Mouse (Mus musculus) cerebellum, postnatal 4 days (tissue): ENCODE results near the gene Zswim8.
"Not testable (repeated sequence)": the region's sequence is repeated elsewhere in the genome, so short reads cannot be mapped to it uniquely, and the experiment has no call there.

Experiments used
- DNase-seq, 2 experiments: peaks; one replicate each; pipeline ENCODE4 v3.0.0; 2022; ENCODE audit warnings: low spot score in 2 of 2, mixed read lengths in 1 of 2

Zswim8 gene

DNA sequence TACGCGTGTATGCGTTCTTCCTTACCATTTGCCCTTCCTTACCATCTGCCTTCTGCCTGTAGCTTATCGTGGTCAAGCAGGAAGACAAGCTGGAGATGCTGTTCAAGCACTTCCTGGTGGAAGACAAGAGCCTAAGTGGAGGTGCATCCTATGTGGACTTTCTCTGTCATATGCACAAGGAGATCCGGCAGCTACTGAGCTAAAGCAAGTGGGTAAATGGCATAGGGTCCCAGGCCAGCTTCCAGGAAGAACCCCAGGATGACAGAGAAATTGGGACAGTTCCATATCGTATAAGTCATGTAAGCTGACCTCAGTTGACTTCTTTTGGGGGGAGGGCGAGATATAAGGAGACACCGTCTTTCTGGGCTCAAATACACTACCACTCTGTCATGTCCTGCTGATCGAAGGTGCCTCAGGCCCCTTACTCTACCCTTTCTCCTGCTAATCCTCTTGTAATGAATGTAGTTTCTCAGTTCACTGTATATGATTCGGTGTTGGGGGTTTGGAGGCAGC is 13.7 kb upstream of the Zswim8 start:
- DNase-seq, result no peak

DNA sequence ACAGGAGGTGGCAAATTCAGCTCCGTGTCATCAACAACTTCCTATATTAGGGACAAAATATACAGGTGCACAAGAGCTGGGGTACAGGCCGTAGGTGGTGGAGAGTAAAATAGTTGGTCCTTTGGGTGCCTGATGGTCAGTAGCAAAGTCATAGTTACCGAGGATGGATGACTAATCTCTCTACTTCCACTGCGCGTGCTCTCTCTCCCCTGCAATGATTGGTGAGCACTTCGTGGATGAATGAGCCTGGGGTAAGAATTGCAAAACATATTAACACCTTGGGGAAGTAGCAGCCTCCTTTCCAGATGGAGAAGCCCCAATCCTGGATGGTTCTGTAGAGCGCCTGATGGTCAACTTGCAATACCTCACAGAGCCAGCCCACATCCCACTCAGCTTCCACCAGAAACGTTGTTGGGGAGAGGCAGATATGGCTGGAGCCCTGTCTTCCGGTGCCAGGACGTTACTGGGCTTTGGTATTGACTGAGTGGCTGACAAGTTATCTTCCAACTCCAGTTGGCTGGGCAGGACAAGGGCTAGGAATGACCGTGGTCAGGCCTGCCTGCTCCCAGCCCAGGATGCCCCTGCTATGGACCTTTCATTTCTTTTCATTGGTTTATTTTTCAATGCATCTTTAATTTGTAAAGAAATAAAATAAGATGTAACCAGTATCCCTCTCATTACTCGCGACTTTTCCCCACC is 13.0 kb upstream of the Zswim8 start:
- DNase-seq, result peak in 1 of 2 experiments; percentile 11

DNA sequence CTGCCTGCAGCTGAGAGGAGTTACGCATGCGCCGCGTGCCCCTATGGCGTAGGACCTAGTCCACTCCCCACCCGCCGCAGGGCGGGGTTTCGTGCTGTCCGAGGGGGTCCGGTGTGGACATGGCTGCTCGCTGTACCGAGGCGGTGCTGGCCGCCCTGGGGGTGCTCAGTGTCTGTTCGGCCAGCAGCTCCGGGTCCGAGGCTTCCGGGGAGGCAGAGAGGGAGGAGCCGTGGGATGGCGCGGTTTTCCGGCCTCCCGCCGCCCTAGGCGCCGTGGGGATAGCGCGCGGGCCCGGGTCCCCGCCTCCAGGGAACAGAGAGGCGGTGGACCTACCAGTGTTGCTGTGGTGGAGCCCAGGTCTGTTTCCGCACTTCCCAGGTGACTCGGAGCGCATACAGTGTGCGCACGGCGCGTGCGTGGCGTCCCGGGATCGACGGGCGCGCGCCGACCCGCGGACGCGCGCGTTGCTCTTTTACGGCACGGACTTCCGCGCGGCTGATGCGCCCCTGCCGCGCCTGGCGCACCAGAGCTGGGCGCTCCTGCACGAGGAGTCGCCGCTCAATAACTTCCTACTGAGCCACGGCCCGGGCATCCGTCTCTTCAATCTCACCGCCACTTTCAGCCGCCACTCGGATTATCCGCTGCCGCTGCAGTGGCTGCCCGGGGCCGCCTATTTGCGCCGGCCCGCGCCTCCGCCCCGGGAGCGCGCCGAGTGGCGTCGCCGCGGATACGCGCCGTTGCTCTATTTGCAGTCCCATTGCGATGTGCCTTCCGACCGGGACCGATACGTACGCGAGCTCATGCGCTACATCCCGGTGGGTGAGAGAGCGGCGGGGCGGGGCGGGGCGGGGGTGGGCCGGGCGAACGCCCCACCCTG is 12.2 kb upstream of the Zswim8 start, which contains the start of gene Fut11:
Gene Fut11 (plus strand): TSS at position 85 of the 877 bp plus-strand sequence.
- DNase-seq, result peak; percentile 78 to 84

DNA sequence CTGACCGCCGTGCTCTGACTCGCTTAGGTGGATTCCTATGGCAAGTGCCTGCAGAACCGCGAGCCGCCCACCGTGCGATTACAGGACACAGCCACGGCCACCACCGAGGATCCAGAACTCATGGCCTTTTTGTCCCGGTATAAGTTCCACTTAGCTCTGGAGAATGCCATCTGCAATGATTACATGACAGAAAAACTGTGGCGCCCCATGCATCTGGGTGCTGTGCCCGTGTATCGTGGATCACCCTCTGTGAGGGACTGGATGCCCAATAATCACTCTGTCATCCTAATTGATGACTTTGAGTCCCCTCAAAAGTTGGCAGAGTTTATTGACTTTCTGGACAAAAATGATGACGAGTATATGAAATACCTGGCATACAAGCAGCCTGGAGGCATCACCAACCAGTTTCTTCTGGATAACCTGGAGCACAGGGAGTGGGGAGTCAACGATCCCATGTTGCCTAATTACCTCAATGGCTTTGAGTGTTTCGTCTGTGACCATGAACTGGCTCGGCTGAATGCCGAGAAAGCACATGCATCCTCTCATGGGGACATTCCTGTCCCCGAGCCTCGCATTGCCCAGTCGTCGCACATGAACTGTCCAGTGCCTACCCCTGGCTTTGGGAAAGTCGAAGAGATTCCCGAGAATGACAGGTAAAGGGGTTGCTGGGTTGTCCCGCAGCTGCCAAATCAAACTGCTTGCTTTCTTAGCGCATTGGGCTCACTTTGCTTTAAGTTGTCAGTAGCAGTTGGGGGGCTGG is 11.4 kb upstream of the Zswim8 start:
- no peak for DNase-seq

DNA sequence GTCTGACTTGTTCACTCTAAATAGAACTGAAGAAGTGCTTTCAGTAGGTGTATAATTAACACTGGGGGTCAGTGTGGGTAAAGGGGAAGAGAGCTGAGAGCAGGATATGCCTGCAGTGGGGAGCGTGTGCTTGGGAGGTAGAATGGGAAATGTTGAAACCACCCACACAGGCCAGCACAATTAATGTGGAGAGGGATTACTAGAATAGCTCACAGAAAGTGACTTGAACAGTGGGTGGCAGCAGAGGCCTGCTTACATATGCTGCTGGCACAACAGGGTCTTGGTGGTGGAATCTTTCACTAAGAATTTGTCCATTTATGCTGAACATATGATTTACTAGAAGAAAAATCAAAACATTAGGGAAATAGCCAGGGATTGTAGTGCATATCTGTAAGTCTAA is 10.4 kb upstream of the Zswim8 start:
- DNase-seq, result peak in 1 of 2 experiments; percentile 34

DNA sequence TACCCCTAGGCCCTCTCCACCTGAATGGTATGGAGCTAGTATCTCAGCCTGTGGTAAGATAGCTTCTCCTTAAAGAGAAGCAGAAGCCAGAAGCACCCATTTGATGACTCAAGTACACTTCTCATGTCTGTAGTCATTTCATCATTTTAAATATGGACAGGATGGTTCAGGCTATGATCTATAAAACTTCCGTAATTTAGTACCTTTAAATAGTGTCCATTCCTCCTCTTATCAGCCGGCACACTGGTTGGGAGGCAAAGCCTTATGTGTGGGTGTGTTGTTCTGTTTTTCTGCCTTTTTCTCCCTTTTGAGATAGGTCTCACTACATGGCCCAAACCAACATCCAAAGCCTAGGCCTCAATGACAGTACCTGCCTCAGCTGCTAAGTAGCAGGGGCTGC is 8.8 kb upstream of the Zswim8 start:
- no peak for DNase-seq

DNA sequence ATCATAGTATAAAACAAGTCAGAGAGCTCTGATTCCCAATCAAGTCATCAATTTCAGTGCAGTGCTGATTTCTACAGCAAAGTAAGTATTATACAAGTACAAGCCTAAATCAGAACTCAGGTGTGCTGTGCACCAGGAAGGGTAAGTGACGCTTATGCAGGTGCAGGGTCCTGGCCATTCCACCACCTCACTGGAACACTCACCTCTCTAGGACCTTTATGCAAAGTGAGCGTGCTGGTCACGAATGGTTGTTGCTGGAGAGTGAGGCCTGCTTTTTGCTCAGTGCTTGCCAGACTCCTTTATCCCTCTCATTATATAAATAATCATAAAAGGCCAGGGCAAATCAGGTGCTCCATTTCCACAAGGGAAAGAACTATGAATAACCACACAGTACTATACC is 7.0 kb upstream of the Zswim8 start:
- no peak for DNase-seq

DNA sequence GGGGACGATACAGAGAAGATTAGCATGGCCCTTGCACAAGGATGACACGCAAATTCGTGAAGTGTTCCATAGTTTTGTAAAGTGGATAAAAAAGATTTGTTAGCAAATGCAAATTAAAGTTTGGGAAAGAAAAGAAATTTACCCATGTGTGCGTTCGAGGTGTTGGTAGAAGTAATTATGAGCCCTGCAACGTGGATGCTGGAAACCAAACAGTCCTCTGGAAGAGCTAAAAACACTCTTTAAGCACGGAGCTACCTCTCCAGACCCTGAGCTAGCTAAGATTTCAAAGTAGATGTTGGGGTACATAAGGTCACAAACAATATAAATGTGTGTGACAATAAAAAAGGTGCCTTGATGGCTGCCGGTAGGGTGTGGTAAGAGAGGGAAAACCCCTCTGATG is 5.8 kb upstream of the Zswim8 start:
- no peak for DNase-seq

DNA sequence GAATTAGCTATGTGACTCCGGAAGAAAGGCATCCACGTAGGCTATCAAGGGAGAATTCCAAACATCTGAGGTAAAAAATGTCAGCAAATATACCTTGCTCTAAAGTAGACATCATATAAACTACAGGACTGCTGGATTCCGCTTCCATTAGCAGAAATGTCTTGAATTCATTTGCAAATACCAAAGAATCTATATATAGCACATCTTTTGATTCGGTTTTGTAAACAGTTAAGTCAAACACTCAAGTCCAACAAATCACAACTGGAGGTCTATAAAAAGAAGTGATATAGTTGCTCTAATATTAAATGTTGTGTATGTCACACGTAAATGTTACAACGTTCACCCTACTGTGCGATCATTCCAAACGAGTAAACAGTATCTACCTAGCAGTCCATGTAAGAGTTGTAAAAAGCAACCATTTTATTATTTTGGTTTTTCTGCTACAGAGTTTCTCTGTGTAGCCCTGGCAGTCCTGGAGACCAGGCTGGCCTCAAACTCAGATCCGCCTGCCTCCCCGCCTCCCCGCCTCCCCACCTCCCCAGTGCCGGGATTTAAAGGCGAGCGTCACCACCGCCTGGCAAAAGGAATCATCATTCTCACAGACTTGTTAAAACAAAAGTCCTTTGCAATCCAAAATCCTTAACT is 5.1 kb upstream of the Zswim8 start:
- DNase-seq, result no peak

DNA sequence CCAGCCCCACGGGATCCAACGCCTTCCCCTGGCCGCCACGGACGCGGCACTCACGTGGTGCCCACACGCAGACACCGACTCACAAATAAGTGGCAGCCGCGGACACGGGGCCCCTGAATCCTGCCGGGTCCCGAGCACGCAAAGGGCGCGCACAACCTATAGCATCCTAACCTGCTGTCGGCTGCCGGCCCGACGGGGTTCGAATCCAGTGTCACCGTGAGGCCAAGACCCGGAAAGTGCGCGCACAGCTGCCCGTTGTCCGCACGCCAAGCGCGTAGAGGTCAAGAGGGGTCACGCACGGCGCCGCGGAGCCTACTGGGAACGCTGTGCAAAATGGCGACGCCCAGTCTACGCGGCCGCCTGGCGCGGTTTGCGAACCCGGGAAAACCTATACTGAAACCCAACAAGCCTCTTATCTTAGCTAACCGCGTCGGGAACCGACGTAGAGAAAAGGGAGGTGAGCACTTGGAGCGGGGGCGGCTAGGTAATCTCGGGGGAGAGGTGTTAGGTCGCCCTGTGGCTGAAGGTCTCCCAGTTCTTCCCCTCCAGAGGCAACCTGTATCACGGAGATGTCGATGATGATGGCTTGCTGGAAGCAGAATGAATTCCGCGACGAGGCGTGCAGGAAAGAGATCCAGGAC is 4.5 kb upstream of the Zswim8 start, which contains the start of gene Chchd1:
Gene Chchd1 (plus strand): TSS at position 266 of the 641 bp plus-strand sequence.
- DNase-seq, result peak; percentile 84 to 93

DNA sequence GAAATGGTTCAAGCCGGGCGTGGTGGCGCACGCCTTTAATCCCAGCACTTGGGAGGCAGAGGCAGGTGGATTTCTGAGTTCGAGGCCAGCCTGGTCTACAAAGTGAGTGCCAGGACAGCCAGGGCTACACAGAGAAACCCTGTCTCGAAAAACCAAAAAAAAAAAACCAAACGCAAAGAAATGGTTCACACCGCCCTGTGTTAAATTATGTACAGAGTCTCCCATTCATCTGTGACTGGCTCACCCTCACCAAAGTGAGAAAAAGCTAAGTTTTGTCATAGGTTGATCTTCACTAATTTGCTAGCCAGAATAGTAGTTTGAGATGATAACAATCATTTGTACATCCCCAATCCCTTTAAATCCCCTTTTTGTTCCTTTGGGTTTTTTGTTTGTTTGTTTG is 3.9 kb upstream of the Zswim8 start:
- DNase-seq, result not testable (repeated sequence)

DNA sequence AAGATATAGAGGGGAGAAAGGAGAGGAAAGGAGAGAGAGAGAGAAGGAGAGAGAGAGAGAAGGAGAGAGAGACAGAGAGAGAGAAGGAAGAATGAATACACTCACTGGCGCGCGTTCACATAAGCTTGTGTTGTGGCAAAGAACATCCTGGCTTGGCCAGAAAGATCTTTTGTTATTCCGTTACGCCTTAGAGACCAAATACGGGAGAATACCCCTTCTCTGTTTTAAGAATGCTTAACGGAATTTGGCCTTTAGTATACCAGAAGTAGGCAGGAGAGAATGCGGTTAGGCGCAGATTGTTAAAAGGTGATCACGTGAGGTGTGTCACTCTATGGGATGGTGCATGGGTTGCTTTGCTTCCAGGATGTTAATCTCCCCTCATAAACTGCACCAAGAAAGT is 887 bp downstream of the Zswim8 start:
- DNase-seq, result no peak

DNA sequence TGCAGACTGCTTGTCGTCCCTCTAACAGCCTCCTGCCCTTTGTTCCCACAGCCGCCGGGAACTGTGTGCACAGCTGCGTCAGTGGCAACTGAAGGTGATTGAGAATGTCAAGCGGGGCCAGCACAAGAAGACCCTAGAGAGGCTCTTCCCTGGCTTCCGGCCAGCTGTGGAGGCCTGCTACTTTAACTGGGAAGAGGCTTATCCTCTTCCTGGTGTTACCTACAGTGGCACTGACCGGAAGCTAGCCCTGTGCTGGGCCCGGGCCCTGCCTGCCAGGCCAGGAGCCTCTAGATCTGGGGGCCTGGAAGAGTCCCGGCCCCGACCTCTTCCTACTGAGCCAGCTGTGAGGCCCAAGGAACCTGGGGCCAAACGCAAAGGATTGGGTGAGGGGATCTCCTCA is 6.5 kb downstream of the Zswim8 start:
- no peak for DNase-seq

DNA sequence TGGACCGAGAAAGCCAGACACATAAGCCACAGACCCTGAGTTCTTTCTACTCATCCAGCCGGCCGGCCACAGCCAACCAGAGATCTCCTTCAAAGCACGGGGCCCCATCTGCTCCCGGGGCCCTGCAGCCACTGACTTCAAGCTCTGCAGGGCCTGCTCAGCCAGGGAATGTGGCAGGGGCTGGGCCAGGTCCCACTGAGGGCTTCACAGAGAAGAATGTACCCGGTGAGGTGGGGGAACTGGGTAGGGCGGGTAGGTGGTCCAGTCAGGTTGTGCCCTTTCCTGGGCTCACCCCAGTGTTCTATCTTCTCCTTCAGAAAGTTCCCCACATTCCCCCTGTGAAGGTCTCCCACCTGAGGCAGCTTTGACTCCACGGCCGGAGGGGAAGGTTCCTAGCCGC is 11.1 kb downstream of the Zswim8 start:
- no peak for DNase-seq

DNA sequence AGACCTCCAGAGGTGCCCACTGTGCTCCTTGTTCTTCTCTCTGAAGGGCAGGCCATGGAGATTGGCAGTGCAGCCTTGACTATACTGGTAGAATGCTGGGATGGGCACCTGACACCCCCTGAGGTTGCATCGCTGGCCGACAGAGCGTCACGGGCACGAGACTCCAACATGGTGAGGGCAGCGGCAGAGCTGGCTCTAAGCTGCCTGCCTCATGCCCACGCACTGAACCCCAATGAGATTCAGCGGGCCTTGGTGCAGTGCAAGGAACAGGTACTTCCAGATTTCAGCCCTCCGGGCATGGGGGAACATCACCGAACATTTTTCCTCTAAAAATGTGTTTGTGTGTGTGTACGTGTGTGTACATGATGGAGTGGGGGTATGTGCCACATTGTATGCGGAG is 12.4 kb downstream of the Zswim8 start:
- DNase-seq, result no peak

DNA sequence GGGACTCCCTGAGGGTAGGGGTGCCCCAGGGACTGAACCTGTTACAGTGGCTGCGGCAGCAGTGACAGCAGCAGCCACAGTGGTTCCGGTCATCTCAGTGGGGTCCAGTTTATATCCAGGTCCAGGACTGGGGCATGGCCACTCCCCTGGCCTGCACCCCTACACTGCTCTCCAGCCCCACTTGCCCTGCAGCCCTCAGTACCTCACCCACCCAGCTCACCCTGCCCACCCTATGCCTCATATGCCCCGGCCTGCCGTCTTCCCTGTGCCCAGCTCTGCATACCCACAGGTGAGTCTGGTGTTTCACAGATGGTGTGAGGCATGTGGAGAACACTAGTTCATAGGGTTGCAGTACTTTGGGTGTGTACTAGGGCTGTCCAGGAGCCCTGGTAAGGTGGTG is 14.0 kb downstream of the Zswim8 start:
- DNase-seq, result no peak

DNA sequence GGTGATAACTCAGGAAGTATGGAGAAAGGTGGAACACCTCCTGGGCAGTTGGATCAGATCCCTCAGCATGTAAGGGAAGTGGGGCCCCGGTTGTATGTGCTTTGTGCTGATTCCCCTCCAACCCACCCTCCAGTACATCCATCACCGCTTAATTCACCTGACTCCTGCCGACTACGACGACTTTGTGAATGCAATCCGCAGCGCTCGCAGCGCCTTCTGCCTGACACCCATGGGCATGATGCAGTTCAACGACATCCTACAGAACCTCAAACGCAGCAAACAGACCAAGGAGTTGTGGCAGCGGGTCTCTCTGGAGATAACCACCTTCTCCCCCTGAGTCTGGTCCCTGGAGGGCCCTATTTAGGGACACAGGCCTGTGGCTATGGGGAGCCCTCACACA is 15.7 kb downstream of the Zswim8 start:
- DNase-seq, result no peak

DNA sequence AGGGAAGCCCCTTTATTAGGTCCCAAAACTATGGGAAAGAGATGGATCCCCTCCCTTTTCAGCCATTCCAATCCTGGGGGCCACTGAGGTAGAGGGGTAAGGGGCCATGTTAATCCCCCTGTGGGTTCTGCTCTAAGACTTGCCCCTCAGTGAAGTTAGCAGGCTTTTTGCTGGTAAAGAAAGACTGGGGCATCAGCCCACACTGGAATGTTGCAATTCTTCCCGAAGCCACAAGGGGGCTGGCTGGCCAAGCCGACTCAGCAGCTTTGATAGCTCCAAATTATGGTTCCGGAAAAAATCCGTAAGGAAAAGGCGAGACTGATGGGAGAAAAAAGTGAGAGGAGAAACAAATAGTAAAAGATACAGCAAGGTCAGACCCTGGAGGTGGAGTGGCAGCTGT is 16.7 kb downstream of the Zswim8 start:
- DNase-seq, result peak in 1 of 2 experiments; percentile 74

DNA sequence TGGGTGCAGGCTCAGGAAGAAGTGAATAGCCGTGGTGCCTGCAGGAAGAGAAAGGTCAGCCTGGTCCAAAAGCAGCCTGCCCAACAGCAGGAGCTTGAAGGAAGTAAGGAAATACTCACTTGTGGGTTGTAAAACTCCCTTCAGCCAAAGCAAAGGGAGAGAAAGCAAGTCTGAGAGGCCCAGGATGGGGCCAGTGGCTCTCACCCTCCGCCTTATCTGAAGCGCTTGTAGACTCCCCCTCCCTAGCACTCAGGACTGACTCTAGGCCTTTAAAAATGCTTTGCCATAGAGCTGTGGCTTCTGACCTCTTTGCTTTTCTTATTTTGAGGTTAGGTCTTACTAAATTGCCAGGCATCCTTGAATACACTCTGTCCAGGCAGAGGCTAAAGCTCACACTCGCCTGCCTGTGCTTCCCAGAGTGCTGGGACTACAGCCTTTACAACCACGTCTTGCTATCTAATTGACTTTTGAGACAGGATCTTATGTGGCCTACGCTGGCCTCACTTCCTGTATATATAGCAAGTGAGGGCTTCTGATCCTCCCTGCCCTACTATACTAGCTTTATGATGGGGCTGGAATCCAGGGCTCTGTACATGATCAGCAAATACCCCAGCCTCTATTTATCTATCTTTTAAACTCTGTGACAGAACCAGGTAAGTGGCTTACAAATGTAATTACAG is 18.4 kb downstream of the Zswim8 start:
- no peak for DNase-seq

DNA sequence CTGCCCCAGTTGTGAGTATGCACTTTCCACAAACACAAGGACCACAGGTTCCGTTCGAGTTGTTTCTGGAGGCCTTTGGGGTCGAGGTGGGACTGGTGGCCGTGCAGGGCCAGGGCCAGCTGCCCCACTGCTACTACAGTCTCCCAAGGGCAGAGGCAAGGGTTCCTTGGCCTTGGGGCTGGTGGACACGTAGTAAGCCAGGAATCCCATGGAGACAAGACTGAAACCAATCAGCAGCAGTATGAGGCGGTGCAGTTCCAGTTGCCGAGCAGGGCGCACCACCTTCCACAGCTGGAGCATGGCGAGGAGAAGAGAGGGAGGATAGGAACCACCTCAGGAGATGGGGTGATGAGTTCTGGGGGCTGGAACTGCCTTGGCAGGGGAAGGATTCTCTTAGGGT is 22.5 kb downstream of the Zswim8 start:
- DNase-seq, result no peak
